Mouse (Mus musculus) neutrophil, adult 65 days (primary cell): ENCODE data around the gene Gm6337. TPM values are rescaled to one million over a fixed set of nuclear protein-coding genes. Genes with fewer than 3 reads are reported as not detected.

Source experiments
- total RNA-seq: library from RNA; stranded (reverse); gene quantifications from 2 replicates; pipeline ENCODE4 v1.2.4, GENCODE M21; 2023

Gene Gm6337
- not detected in 2 replicates for total RNA-seq

GRCm38 (mm10) chr14:6058167-6058566 is at the start of gene Gm6337:
Gene Gm6337 (minus strand): TSS chr14:6058267.

GRCm38 (mm10) chr14:6093842-6094241 is 35.8 kb upstream of the Gm6337 start, which contains the start of gene Gm8206:
Gene Gm8206 (minus strand): TSS chr14:6093942.

Other genes starting within 250 kb of the Gm6337 start
- gene Gm3424, start 227.9 kb downstream of the Gm6337 start, total RNA-seq: not detected in 2 replicates
- not detected in 2 replicates for gene Gm8237, start 177.9 kb downstream of the Gm6337 start, total RNA-seq
- not detected in 2 replicates for gene Gm3248, start 96.5 kb downstream of the Gm6337 start, total RNA-seq
- gene Gm3453, start 79.1 kb downstream of the Gm6337 start, total RNA-seq: not detected in 2 replicates
- gene Gm8206, start 35.7 kb upstream of the Gm6337 start, total RNA-seq: not detected in 2 replicates
- not detected in 2 replicates for gene Gm3468, start 50.4 kb upstream of the Gm6337 start, total RNA-seq
- gene Gm3476, start 67.5 kb upstream of the Gm6337 start, total RNA-seq: not detected in 2 replicates
- gene Gm21560, start 161.0 kb upstream of the Gm6337 start, total RNA-seq: not detected in 2 replicates
- gene Gm3411, start 229.0 kb upstream of the Gm6337 start, total RNA-seq: not detected in 2 replicates
- gene Gm21103, start 246.6 kb upstream of the Gm6337 start, total RNA-seq: not detected in 2 replicates